Mouse (Mus musculus) E14TG2a.4 (cell line): ENCODE results near the gene Psme1.

Experiments used
- CTCF ChIP-seq: conservative IDR thresholded peaks from 2 replicates; pipeline ENCODE4 v1.5.1; 2014; ENCODE audit warnings: low read length
- NANOG ChIP-seq: IDR thresholded peaks from 2 replicates; pipeline ENCODE4 v1.6.1; 2014; ENCODE audit warnings: borderline replicate concordance, low read length, mixed read lengths
- POU5F1 ChIP-seq: IDR thresholded peaks from 2 replicates; pipeline ENCODE4 v1.6.1; 2014; ENCODE audit warnings: low read length, borderline replicate concordance

DNA sequence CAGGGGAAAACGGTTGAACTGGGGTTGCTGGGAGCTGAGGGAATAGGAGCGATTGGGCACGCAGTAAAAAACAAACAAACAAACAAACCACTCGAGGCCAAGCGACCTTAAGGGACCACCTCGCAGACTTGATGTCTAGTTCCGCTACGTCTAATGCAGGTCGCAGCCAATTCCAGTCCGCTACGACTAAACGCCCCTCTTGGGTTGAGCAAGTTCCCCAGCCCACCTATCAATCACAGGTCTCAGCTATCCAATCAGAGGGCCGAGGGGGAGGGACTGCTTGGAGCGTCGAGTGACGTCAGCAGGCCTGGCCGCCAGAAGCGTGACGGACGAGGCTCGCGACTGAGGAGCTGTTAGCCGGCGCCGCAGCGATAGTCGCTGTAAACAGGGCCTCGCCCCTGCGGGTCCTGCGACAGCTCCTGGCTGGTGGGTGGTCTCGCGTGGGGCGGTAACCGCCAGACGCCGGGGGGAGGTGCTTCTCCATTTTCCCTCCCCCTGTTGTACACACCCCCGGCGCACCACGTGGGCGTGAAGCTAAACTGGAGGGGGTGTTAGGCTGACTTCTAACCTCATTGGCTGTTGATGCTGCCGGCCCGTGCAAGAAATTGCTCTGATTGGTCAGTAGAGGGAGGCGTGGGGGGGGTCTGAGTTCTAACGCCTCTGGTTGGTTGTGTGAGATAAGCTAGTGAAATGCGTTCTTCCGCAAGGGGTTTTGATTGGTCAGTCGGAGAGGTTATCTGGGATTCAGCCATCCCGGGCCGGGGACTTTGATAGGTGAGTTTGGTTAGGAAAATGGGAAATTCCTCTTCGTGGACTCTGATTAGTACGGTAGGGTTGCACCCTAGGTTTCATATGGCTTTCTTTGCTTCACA is 17.5 kb upstream of the Psme1 start, which contains the start of gene A730061H03Rik:
- TF ChIP-seq CTCF (no peak), POU5F1 (no peak), NANOG (peak; percentile 48; the same call in 1 of the 2 replicates)
